Mouse (Mus musculus) left cerebral cortex, postnatal 25 days (tissue): ENCODE results near the gene Efcab8. TPM values are rescaled to one million over a fixed set of nuclear protein-coding genes. Genes with fewer than 3 reads are reported as not detected.

Source experiments
- total RNA-seq, 2 experiments: library from RNA; stranded (reverse); gene quantifications; 2 replicates each; pipeline ENCODE4 v1.2.3; 2021

The Efcab8 gene
- total RNA-seq, 2 experiments from 2014 or later, result 0.37 to 0.39 TPM

Other genes with a start within 250 kb of the Efcab8 start
- 10 to 100 TPM; 45.0 to 48.4 TPM for gene Nol4l, start 250.0 kb upstream of the Efcab8 start, total RNA-seq
- 10 to 100 TPM; 28.4 to 29.4 TPM for gene Commd7, start 147.2 kb upstream of the Efcab8 start, total RNA-seq
- gene Dnmt3b, start 130.5 kb upstream of the Efcab8 start, total RNA-seq, result 1 to 10 TPM in 1 of 2 experiments, under 1 TPM in 1; 0.85 to 1.5 TPM
- not detected for gene Dnmt3c, start 83.3 kb upstream of the Efcab8 start, total RNA-seq
- gene Mapre1, start 38.7 kb upstream of the Efcab8 start, total RNA-seq, result 100 to 1,000 TPM in 1 of 2 experiments, 10 to 100 TPM in 1; 92.4 to 101 TPM
- not detected for gene Sun5, start 91.2 kb downstream of the Efcab8 start, total RNA-seq
- gene Bpifb2, start 95.1 kb downstream of the Efcab8 start, total RNA-seq, result not detected
- not detected for gene Bpifb6, start 120.5 kb downstream of the Efcab8 start, total RNA-seq
- gene Bpifb3, start 138.3 kb downstream of the Efcab8 start, total RNA-seq, result not detected
- not detected for gene Bpifb4, start 158.3 kb downstream of the Efcab8 start, total RNA-seq
- gene Bpifa6, start 195.0 kb downstream of the Efcab8 start, total RNA-seq, result not detected
- not detected for gene Bpifa2, start 228.3 kb downstream of the Efcab8 start, total RNA-seq